ENCODE assay signal across 8 mouse cellular contexts in genomic region chr16:20589366-20589938, GRCm38 (mm10). TPM values are rescaled to one million over a fixed set of nuclear protein-coding genes. Genes with fewer than 3 reads are reported as not detected.
DNase-seq lines count a peak whose midpoint lies in the region; ATAC-seq lines count a peak whose summit lies in the region.

Vwa5b2 (plus strand) TSS chr16:20589471.

- H3K36me3 ChIP-seq in heart, embryonic 15.5 days, result no peaks in the 10 kb centered on the region
- no peaks in the 10 kb centered on the region for H3K36me3 ChIP-seq in forebrain, embryonic 12.5 days (replicated peaks)
- no peaks in the 10 kb centered on the region for H3K36me3 ChIP-seq in neural tube, embryonic 14.5 days (ENCODE audit: control insufficient read depth, insufficient read depth, low read length)

- H3K27ac ChIP-seq in heart, embryonic 15.5 days, result no peak within 1 kb of the TSS
- H3K27ac ChIP-seq in forebrain, embryonic 12.5 days, result no peak within 1 kb of the TSS
- H3K27ac ChIP-seq in neural tube, embryonic 14.5 days (ENCODE audit: low read depth, low read length), result peak within 1 kb of the TSS; percentile 44

- H3K4me2 ChIP-seq in heart, embryonic 15.5 days, result peak within 1 kb of the TSS; percentile 78
- peak within 1 kb of the TSS; percentile 94 for H3K4me2 ChIP-seq in forebrain, embryonic 12.5 days
- peak within 1 kb of the TSS; percentile 75 for H3K4me2 ChIP-seq in neural tube, embryonic 14.5 days (ENCODE audit: low read depth, low read length)

- 1% methylated on average over 24 of the region's 24 CpGs for WGBS in heart, embryonic 15.5 days
- WGBS in forebrain, embryonic 12.5 days, result under 1% methylated on average over 24 of the region's 24 CpGs
- 1% methylated on average over 24 of the region's 24 CpGs for WGBS in neural tube, embryonic 14.5 days

- H3K4me1 ChIP-seq in heart, embryonic 15.5 days (replicated peaks), result peaks cover 22% of the 10 kb centered on the region
- peaks cover 26% of the 10 kb centered on the region for H3K4me1 ChIP-seq in forebrain, embryonic 12.5 days
- H3K4me1 ChIP-seq in neural tube, embryonic 14.5 days (ENCODE audit: control insufficient read depth, insufficient read depth, low read length), result peaks cover 4% of the 10 kb centered on the region; the same call in 1 of the 2 replicates

- H3K9me3 ChIP-seq in heart, embryonic 15.5 days (replicated peaks), result no peaks in the 10 kb centered on the region
- H3K9me3 ChIP-seq in forebrain, embryonic 12.5 days, result no peaks in the 10 kb centered on the region
- no peaks in the 10 kb centered on the region for H3K9me3 ChIP-seq in neural tube, embryonic 14.5 days (ENCODE audit: control insufficient read depth, low read length)

- peaks cover 67% of the 10 kb centered on the region for H3K27me3 ChIP-seq in heart, embryonic 15.5 days
- peaks cover 65% of the 10 kb centered on the region for H3K27me3 ChIP-seq in forebrain, embryonic 12.5 days
- peaks cover 31% of the 10 kb centered on the region for H3K27me3 ChIP-seq in neural tube, embryonic 14.5 days (ENCODE audit: control insufficient read depth, insufficient read depth, low read length)

- peak within 1 kb of the TSS; percentile 10; the same call in 1 of the 2 replicates for H3K9ac ChIP-seq in heart, embryonic 15.5 days
- H3K9ac ChIP-seq in forebrain, embryonic 12.5 days, result peak within 1 kb of the TSS; percentile 63
- H3K9ac ChIP-seq in neural tube, embryonic 14.5 days (replicated peaks; ENCODE audit: low read depth, low read length), result peak within 1 kb of the TSS; percentile 62

- ATAC-seq in heart, embryonic 15.5 days (replicated peaks; ENCODE audit: insufficient number of reproducible peaks, insufficient read depth, low FRiP score, low read depth), result no peak
- peak; percentile 55 for ATAC-seq in forebrain, embryonic 12.5 days (ENCODE audit: low FRiP score)
- ATAC-seq in neural tube, embryonic 14.5 days (ENCODE audit: low read depth), result peak; percentile 80

- no peak for DNase-seq in heart, adult 8-10 months (ENCODE audit: low spot score)
- peak; percentile 25 for DNase-seq in MN1 (ENCODE audit: low spot score)
- peak; percentile 38 to 73 for DNase-seq in left cerebral cortex, postnatal 25 days (ENCODE audit: low spot score in 2 of 2)
- DNase-seq in adrenal gland, adult 2 months, result no peak
- DNase-seq in kidney, adult 9 months, result no peak

- intact Hi-C loops in left cerebral cortex, postnatal 25 days (cut with DNase I), result no loop called here

- peak within 1 kb of the TSS; percentile 46 for H3K4me3 ChIP-seq in heart, embryonic 15.5 days
- H3K4me3 ChIP-seq in forebrain, embryonic 12.5 days (replicated peaks), result peak within 1 kb of the TSS; percentile 55
- peak within 1 kb of the TSS; percentile 47 for H3K4me3 ChIP-seq in neural tube, embryonic 14.5 days (ENCODE audit: low read depth, low read length)

RNA-seq across cellular contexts. Expression of gene Vwa5b2, which starts in this region (rescaled TPM):
- polyA plus RNA-seq in heart, embryonic 15.5 days (2015; fragmentation: Nextera tagmentation; extraction: Ambion mirVana), result 0.09 and 0.80 TPM in 2 replicates
- total RNA-seq in heart, adult 8-10 months (2022), result under 1 TPM in 3 of 4 experiments, not detected in 1; 0.49 to 0.71 (median 0.69) TPM
- polyA plus RNA-seq in forebrain, embryonic 12.5 days (2016; fragmentation: Nextera tagmentation; extraction: Ambion mirVana), result 2.0 and 2.8 TPM in 2 replicates
- total RNA-seq in left cerebral cortex, postnatal 25 days (2021), result 10 to 100 TPM; 49.0 to 58.2 TPM
- 27.1 and 40.4 TPM in 2 replicates for polyA plus RNA-seq in neural tube, embryonic 14.5 days (2014; fragmentation: Nextera tagmentation; extraction: Ambion mirVana)
- total RNA-seq in adrenal gland, adult 2 months (2021), result 1 to 10 TPM; 1.3 to 1.4 TPM
- polyA plus RNA-seq in adrenal gland, adult 2 months (2012; rRNA removed), result 3.7 and 5.9 TPM in 2 replicates

Comparison
In these comparisons a context has a peak if more than half of its experiments do, and no peak if none do; other contexts are left out.
1. RNA of gene Vwa5b2 (total RNA-seq): 49.0 to 58.2 TPM in left cerebral cortex, postnatal 25 days; 1.3 to 1.4 TPM in adrenal gland, adult 2 months and 0.49 to 0.71 TPM in heart, adult 8-10 months; every median in the first group is over 10 times any median in the second.
2. H3K9ac ChIP-seq: peak in every context shown above with its lines; median percentile 63 in forebrain, embryonic 12.5 days; 62 in neural tube, embryonic 14.5 days; 10 in heart, embryonic 15.5 days.
3. DNase-seq: peak in MN1 (single experiment) and left cerebral cortex, postnatal 25 days (2 of 2); none in heart, adult 8-10 months (single experiment), adrenal gland, adult 2 months (single experiment) and kidney, adult 9 months (single experiment).
4. Peak in every context shown above with its lines, with median percentiles within 50 percentile points of each other: H3K4me2 ChIP-seq and H3K4me3 ChIP-seq.